Mouse (Mus musculus): ENCODE measurements around the gene Gm28044.
A peak's percentile ranks its signal among the peaks of the same experiment; 100 is the strongest.
"Not testable (repeated sequence)": the region's sequence is repeated elsewhere in the genome, so short reads cannot be mapped to it uniquely, and the experiment has no call there.

Gm28044 gene

GRCm38 (mm10) chr13:67360131-67360744, at the start of gene Gm28044, which contains the start of gene Zfp953:
TSS of gene Gm28044 (minus strand) at chr13:67360536.
TSS of gene Zfp953 (minus strand) at chr13:67360605.
- DNase-seq (ENCODE audit: low read depth, low spot score): peak; percentile 93

- DNase-seq (ENCODE audit: low read depth, low spot score): peak; percentile 81
Measured at GRCm38 (mm10) chr13:67399183-67399903, 39.0 kb upstream of the Gm28044 start, which contains the start of gene Zfp429. TSS of gene Zfp429 (minus strand) at chr13:67399819.

- peak; percentile 17 for DNase-seq (ENCODE audit: low read depth, low spot score)
Measured at GRCm38 (mm10) chr13:67376255-67376654, 15.9 kb upstream of the Gm28044 start.

- peak; percentile 89 for DNase-seq (ENCODE audit: low read depth, low spot score)
Measured at GRCm38 (mm10) chr13:67375050-67375911, 14.9 kb upstream of the Gm28044 start, which contains the start of the genes Gm28041 and Zfp456. TSS of gene Gm28041 (minus strand) at chr13:67375733. TSS of gene Zfp456 (minus strand) at chr13:67375810.

GRCm38 (mm10) chr13:67351854-67352253, 8.5 kb downstream of the Gm28044 start:
- no peak for DNase-seq (ENCODE audit: low read depth, low spot score)

- DNase-seq (ENCODE audit: low read depth, low spot score): no peak
Measured at GRCm38 (mm10) chr13:67343422-67343821, 16.9 kb downstream of the Gm28044 start.

- no peak for DNase-seq (ENCODE audit: low read depth, low spot score)
Measured at GRCm38 (mm10) chr13:67332877-67333276, 27.5 kb downstream of the Gm28044 start.

- DNase-seq (ENCODE audit: low read depth, low spot score): peak; percentile 97
Measured at GRCm38 (mm10) chr13:67332019-67332724, 28.2 kb downstream of the Gm28044 start, which contains the start of gene Zfp595. TSS of gene Zfp595 (minus strand) at chr13:67332570.

- DNase-seq (ENCODE audit: low read depth, low spot score): peak; percentile 19
Measured at GRCm38 (mm10) chr13:67306718-67307117, 53.6 kb downstream of the Gm28044 start.

GRCm38 (mm10) chr13:67305822-67306672, 54.3 kb downstream of the Gm28044 start, which contains the start of gene Zfp457:
TSS of gene Zfp457 (minus strand) at chr13:67306485.
- DNase-seq (ENCODE audit: low read depth, low spot score): peak; percentile 94

GRCm38 (mm10) chr13:67278314-67278713, 82.0 kb downstream of the Gm28044 start, which contains the start of gene Zfp458:
TSS of gene Zfp458 (minus strand) at chr13:67278466.
- peak; percentile 72 for DNase-seq (ENCODE audit: low read depth, low spot score)

- DNase-seq (ENCODE audit: low read depth, low spot score): not testable (repeated sequence)
Measured at GRCm38 (mm10) chr13:67269383-67270065, 90.8 kb downstream of the Gm28044 start.

- DNase-seq (ENCODE audit: low read depth, low spot score): peak; percentile 80
Measured at GRCm38 (mm10) chr13:67268568-67269369, 91.6 kb downstream of the Gm28044 start.
